Mouse (Mus musculus): ENCODE results near the gene Hspbap1.

Hspbap1 gene

DNA sequence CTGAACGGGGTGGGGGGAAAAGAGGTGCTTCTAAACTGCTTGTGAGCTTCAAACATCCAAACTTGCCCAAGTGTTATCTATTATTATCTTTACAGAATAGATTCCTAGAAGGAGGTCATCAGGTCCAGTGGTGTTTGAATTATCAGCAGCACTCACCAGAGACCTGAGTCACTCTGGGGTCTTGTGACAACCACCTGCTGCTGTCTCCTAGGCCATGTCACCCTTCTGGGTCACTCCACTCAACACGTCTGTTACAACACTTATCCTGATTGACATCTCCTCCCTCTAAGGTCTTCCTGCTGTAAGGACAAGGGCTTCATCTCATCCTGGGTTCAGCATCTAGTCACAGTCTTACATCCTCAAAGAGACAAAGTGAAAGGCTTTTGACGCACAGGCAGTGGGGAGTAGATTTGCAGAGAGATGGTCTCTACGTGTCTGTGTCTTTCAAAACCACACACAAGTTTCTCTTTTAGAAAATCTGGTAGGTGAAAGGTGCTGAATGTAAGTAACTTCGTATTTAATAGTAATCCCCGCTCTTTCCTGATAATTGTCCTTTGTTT is 21.9 kb downstream of the Hspbap1 start:
- no peak for DNase-seq (ENCODE audit: low spot score)

GRCm38 (mm10) chr16:35802163-35802562 is 32.0 kb downstream of the Hspbap1 start:
- no peak for DNase-seq (ENCODE audit: low spot score)

DNA sequence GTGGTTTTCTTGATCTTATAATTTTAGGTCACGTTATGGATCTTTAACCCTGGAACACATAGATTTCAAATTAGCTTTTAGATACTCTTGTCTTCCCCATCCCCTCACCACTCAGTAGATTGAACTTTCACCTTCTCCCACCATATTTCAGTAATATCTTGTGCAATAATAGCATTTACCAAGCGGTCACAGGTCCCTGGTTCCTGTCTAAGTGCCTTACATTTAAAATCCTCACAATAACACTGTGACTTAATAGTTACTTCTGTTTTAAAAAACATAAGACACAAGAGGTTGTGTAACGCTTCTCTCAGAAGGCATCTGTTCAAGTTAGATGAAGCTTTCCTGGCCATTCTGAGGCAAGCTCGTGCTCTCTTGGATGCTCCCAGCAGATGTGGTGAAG is 33.5 kb downstream of the Hspbap1 start:
- no peak for DNase-seq (ENCODE audit: low spot score)

DNA sequence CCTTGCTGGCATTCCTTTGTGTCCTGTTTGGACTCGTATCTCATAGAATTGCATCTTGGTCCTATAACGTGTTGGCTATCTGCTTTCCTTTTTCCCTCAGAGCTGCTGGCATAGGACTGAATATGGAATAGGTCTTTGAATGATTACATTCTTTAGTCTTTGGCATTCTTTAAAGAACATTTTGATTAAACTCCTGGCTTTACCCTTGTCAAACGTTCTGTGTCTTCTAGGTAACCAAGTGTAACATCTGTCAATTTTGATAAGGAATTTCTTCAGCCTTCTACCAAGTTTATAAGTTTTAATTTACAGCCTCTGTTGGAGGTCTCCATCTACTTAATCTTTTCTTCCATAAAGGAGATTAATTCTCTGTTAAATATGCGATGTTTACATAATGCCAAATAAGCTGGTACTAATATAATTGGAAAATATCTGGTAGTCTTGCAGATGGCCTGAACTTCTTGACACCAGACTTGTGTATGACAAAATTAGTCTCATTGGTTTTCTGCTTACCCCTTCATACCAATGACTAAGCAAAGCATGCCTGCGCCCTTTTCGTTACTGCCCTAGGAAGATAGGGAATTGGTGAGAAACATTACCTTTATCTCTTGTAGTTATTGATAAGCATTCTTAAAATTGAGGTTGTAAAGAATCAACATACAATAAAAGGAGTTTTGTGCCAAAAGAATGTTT is 36.9 kb downstream of the Hspbap1 start:
- DNase-seq (ENCODE audit: low spot score) = no peak

- no peak for DNase-seq (ENCODE audit: low spot score)
These were observed 37.5 kb downstream of the Hspbap1 start for GRCm38 (mm10) chr16:35807663-35807992.

DNA sequence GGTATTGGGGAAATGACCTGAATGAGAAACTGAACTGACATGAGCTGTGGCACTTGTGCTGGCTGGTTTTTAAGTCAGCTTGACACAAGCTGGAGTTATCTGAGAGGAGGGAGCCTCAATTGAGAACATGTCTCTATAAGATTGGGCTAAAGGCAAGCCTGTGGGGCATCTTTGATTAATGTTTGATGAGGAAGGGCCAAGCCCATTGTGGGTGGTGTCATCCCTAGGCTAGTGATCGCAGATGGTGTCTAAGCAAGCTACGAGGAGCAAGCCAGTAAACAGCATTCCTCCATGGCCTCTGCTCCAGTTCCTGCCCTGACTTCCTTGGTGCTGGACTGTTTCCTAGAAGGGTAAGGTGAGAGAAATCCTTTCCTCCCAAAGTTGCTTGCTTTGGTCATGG is 38.7 kb downstream of the Hspbap1 start:
- no peak for DNase-seq (ENCODE audit: low spot score)

DNA sequence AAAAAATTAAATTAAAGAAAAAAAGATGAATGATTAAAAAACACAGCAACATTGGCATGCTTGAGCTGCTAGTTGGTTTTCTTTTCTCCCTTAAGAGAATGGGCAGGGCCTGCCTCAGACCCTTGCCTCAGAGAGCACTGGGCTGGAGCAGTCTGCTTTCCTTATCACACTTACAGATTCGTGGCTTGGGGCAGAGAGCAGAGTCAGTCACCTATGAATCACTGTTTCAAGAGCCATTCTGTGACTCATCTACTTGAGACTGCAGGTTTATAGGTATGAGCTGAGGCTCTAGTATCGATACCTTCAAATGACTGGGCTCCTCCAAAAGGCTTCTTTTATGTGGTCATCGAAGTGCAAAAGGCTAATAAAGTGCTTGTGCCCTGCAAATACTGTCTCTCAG is 42.9 kb downstream of the Hspbap1 start:
- DNase-seq (ENCODE audit: low spot score) = no peak

- peak; percentile 73 for DNase-seq (ENCODE audit: low spot score)
These were observed 47.3 kb downstream of the Hspbap1 start for GRCm38 (mm10) chr16:35817255-35818089.

GRCm38 (mm10) chr16:35829999-35830398 is 59.8 kb downstream of the Hspbap1 start:
- no peak for DNase-seq (ENCODE audit: low spot score)

DNA sequence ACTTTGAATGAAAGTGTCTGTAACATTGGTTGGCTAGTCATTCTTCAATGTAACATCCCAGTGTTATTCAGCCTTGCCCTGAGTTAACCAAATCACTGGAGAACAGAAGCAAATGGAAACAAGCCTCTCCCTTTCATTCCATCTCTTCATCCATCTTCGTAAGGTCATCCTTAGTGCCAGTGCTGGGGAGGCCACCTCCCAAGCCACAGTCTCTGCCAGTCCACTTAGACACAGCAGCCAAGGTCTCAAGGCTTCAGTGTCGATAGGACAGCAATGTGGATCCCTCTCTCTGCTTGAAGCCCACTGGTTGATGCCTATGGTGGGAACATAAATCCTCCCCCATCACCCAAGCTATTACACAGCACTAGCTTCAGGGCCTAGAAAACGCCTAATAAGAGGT is 62.8 kb downstream of the Hspbap1 start:
- no peak for DNase-seq (ENCODE audit: low spot score)

- no peak for DNase-seq (ENCODE audit: low spot score)
These were observed 64.5 kb downstream of the Hspbap1 start for GRCm38 (mm10) chr16:35834653-35835052.

GRCm38 (mm10) chr16:35839680-35840079 is 69.5 kb downstream of the Hspbap1 start:
- DNase-seq (ENCODE audit: low spot score) = peak; percentile 6

GRCm38 (mm10) chr16:35847138-35847537 is 77.0 kb downstream of the Hspbap1 start:
- no peak for DNase-seq (ENCODE audit: low spot score)

DNA sequence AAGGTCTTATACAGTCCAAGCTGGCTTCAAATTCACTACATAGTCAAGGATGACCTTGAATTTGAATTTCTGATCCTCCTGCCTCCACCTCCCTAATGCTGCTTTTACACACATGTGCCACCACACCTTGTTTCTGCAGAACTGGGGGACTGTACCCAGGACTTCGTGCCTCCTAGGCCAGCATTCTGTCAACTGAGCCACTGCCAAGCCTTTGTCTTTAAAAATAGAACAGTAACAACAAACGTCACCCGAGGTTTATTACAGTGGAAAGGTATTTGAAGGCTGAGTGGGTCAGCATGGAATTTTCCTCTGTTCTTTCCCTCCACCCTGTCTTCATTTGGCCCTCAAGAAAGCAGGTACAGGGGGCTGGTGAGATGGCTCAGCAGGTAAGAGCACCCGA is 85.7 kb downstream of the Hspbap1 start:
- DNase-seq (ENCODE audit: low spot score) = no peak

GRCm38 (mm10) chr16:35856766-35857165 is 86.6 kb downstream of the Hspbap1 start:
- DNase-seq (ENCODE audit: low spot score) = no peak

DNA sequence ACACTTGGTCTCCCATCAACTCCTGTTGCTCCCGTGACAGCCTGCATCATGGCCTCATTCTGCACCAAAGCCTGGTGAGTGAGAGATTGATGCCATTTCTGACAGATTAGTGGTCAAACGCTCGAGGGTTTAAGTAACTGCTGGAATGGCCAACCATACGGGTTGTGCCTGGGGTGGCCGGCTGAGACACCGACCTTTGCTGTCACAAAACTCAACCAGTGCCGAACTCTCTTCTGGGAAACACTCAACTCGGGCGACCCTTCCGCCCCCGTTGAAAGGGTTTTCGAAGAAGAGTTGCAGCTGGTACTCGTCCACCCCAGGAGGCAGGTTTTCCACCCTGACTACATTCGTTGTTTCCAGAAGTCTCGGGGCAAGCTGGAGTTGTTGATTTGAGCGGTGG is 90.1 kb downstream of the Hspbap1 start:
- no peak for DNase-seq (ENCODE audit: low spot score)

DNA sequence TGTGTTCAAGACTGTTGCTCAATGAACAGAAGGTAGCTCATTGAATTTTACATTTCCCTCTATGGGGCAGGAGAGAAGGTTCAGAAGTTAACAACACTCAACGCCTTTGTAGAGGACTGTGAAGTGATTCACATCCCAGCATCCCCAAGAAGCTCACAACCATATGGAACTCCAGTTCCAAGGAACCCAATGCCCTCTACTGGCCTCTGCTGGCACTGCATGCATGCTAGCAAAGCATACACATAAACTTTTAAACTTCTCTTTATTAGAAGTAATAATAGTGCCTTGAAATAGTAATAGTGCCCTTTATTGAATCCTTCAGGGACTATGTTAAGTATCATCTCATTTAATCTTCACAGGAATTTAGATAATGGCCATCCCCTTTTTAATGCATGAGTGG is 91.9 kb downstream of the Hspbap1 start:
- no peak for DNase-seq (ENCODE audit: low spot score)

GRCm38 (mm10) chr16:35867726-35868125 is 97.6 kb downstream of the Hspbap1 start:
- DNase-seq (ENCODE audit: low spot score) = no peak

- DNase-seq (ENCODE audit: low spot score) = no peak
These were observed 99.0 kb downstream of the Hspbap1 start for GRCm38 (mm10) chr16:35869126-35869525.

DNA sequence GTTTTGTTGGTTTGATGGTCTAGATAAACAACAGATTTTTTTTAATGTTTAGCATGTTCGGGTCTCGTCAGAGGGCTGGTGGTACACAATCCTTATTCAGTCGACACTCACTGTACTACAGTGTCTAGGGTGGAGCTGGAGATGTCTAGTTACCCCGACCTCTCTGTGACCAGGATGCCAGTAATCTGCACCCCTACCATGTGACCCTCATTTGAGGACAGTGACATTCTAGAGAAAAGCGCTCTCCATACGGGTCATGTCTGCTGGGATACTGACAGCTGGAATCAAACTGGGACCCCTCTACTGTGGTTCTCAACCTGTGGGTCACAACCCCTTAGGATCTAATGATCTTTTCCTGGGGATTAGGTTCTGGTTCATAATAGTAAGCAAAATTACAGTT is 99.5 kb downstream of the Hspbap1 start:
- no peak for DNase-seq (ENCODE audit: low spot score)

DNA sequence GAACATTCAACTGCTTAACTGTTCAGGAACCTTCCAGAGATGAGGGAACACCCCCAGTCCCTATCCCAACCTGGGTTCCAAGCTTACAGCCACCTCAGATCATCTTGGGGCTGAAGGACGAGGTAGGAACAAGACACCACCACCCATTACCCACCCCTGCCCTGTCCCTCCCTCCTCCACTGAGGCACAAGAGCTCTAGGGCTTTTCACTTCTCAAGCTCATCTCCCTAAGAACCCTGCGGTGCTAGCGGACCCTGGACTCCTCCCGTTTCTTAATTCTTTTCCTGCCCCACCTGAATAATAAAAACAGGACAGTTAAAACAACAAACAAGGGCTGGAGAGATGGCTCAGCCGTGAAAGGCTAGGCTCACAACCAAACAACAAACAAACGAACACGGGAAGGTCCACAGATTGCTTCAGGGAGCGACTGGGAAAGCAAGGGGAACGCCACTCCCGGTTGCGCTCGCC is 100.4 kb downstream of the Hspbap1 start:
- DNase-seq (ENCODE audit: low spot score) = no peak

DNA sequence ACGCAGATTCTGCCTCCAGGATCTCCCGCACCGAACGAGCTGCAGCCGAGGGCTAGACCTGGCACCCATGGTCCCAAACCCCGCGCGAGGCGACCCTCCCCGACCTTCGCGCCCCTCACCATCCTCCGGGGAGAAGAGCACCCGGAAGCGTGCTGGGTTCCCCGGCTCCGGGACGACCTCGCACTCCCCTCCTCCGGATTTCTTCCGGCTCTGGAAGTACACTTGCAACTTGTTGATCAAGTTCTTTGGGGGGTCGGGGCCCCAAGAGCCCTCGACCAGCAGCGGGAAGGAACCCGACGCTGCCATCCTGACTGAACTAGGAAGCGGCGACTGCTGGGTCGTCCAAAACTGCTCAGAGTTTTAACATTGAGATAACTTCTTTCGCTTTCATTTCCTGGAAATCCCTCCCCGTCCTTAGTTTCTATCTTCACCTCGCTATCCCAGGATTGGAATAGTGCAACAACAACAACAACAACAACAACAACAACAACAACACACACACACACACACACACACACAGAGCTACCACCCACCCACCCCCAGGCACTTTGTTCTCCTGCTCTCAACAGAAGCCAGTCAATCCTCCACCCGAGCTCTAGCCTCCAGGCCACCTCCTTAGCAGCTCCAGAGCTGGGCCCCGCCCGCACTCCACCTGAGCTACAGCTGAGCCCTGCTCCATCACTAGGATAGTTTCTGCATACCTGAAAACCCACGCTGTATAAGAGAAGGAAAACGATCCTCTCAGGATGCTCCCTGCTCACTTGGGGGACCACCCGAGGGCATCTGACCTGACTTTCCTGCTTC is 101.1 kb downstream of the Hspbap1 start, which contains the start of gene Parp14:
TSS of gene Parp14 (minus strand) at position 497 of the 804 bp plus-strand sequence.
- peak; percentile 35 for DNase-seq (ENCODE audit: low spot score)
